Mouse (Mus musculus): Measurements from ENCODE around the gene Pdik1l. TPM values are rescaled to one million over a fixed set of nuclear protein-coding genes. Genes with fewer than 3 reads are reported as not detected.
"Not testable (repeated sequence)": the region's sequence is repeated elsewhere in the genome, so short reads cannot be mapped to it uniquely, and the experiment has no call there.

Pdik1l gene
- polyA plus RNA-seq, 1 experiment from 2014 or later = 18.5 TPM

DNA sequence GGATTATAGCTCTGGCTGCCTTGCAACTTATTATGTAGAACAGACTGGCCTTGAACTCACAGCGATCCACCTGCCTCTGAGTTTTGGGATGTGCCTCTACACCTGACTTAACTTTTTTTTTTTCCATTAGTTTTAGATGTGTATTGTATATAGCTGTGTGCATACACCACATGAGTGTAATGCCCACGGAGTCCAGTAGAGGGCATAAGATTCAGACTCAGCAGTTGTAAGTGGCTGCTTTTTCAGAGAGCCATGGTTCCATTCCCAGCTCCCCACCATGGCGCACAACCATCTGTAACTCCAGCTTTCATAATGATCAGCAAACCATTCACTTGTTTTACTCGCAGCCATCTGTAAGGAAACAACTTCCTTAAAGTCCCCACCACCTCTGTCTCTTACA, 8.8 kb upstream of the Pdik1l start:
- DNase-seq (ENCODE audit: low spot score) = no peak
- Histone ChIP-seq H3K36me3 (ENCODE audit: control insufficient read depth, insufficient read depth, low read length) (no peaks in the 10 kb centered on the region), H3K4me1 (ENCODE audit: control insufficient read depth, insufficient read depth, low read length) (no peaks in the 10 kb centered on the region), H3K4me2 (ENCODE audit: low read depth, low read length) (no peak overlapping the region), H3K27ac (replicated peaks; ENCODE audit: low read depth, low read length) (no peak overlapping the region), H3K27me3 (replicated peaks; ENCODE audit: control insufficient read depth, insufficient read depth, low read length) (no peaks in the 10 kb centered on the region; the same call in 1 of the 2 replicates), H3K4me3 (ENCODE audit: low read depth, low read length) (no peak overlapping the region), H3K9ac (ENCODE audit: low read depth, low read length) (no peak overlapping the region), H3K9me3 (ENCODE audit: control insufficient read depth, low read length) (no peaks in the 10 kb centered on the region)
- ATAC-seq (ENCODE audit: low read depth) = no peak
- WGBS = 88% methylated on average over 4 of the region's 4 CpGs

- 82% methylated on average over 4 of the region's 4 CpGs for WGBS
- not testable (repeated sequence) for H3K9ac ChIP-seq (ENCODE audit: low read depth, low read length); H3K36me3 ChIP-seq (ENCODE audit: control insufficient read depth, insufficient read depth, low read length); H3K4me3 ChIP-seq (ENCODE audit: low read depth, low read length); H3K9me3 ChIP-seq (ENCODE audit: control insufficient read depth, low read length); ATAC-seq (ENCODE audit: low read depth); H3K27ac ChIP-seq (replicated peaks; ENCODE audit: low read depth, low read length); H3K4me1 ChIP-seq (ENCODE audit: control insufficient read depth, insufficient read depth, low read length); H3K27me3 ChIP-seq (replicated peaks; ENCODE audit: control insufficient read depth, insufficient read depth, low read length); DNase-seq (ENCODE audit: low spot score); H3K4me2 ChIP-seq (ENCODE audit: low read depth, low read length)
These were observed 8.4 kb upstream of the Pdik1l start for GRCm38 (mm10) chr4:134296096-134296495.

- ATAC-seq (ENCODE audit: low read depth) (no peak), DNase-seq (ENCODE audit: low spot score) (no peak)
- Histone ChIP-seq H3K27ac (replicated peaks; ENCODE audit: low read depth, low read length) (no peak overlapping the region), H3K9ac (ENCODE audit: low read depth, low read length) (no peak overlapping the region), H3K36me3 (ENCODE audit: control insufficient read depth, insufficient read depth, low read length) (no peaks in the 10 kb centered on the region), H3K4me2 (ENCODE audit: low read depth, low read length) (no peak overlapping the region), H3K9me3 (ENCODE audit: control insufficient read depth, low read length) (no peaks in the 10 kb centered on the region), H3K4me3 (ENCODE audit: low read depth, low read length) (no peak overlapping the region), H3K4me1 (ENCODE audit: control insufficient read depth, insufficient read depth, low read length) (peaks cover 2% of the 10 kb centered on the region; the same call in 1 of the 2 replicates), H3K27me3 (replicated peaks; ENCODE audit: control insufficient read depth, insufficient read depth, low read length) (no peaks in the 10 kb centered on the region; the same call in 1 of the 2 replicates)
- 76% methylated on average over 9 of the region's 9 CpGs for WGBS
These were observed 6.0 kb upstream of the Pdik1l start for GRCm38 (mm10) chr4:134293692-134294163.

DNA sequence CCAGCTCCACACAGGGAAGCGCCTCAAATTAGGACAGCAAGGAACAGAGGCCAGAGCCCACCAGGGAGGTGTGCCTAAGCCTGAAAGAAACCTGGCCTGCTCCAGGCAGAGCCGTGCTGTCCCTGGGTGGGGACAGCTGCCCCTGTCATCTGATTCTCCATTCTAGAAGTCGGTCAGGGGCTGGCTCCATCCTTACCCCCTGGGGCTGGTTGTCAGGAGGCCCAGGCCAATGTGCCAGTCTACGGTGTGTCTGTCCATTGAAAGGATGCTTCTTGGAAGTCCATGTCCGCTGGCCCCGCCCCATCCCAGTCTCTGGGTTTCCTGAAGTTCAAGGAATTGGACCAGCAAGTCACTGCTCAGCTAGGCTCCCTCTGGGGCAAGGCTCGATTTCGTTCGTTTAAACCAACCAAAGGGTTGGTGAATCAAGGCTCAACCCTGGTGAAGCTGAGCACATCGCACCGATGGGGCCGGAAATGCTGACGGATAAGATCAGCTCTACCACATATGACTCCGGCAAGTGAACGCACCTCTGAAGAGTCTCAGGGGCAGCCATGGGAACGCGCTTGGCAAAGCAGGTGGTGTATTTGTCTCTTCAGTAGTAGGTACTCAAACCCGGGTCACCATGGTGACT, 5.5 kb upstream of the Pdik1l start:
- no peak for ATAC-seq (ENCODE audit: low read depth)
- Histone ChIP-seq H3K36me3 (ENCODE audit: control insufficient read depth, insufficient read depth, low read length) (no peaks in the 10 kb centered on the region), H3K4me1 (ENCODE audit: control insufficient read depth, insufficient read depth, low read length) (peaks cover 7% of the 10 kb centered on the region; the same call in 1 of the 2 replicates), H3K9ac (ENCODE audit: low read depth, low read length) (no peak overlapping the region), H3K4me3 (ENCODE audit: low read depth, low read length) (no peak overlapping the region), H3K4me2 (ENCODE audit: low read depth, low read length) (no peak overlapping the region), H3K27me3 (replicated peaks; ENCODE audit: control insufficient read depth, insufficient read depth, low read length) (no peaks in the 10 kb centered on the region; the same call in 1 of the 2 replicates), H3K27ac (replicated peaks; ENCODE audit: low read depth, low read length) (no peak overlapping the region), H3K9me3 (ENCODE audit: control insufficient read depth, low read length) (no peaks in the 10 kb centered on the region)
- WGBS = 74% methylated on average over 18 of the region's 18 CpGs
- DNase-seq (ENCODE audit: low spot score) = no peak

DNA sequence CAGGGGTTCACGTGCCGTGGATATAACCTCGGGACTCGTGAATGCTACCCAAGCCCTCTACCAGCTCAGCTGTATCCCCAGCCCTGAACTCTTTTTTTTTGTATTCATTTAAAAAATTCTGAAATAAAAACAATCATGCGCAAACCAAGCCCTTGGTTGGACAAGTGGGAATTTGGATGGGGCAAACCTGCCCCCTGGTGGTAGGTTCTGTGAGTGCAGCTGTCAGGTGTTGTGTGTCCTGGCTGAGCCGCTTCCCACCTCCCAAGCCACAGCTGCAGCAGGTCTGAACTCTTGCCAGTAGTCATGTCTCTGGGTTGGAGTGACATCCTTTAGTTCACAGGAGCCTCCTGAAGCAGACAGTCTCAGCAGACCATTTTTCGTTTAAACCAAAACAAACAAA, 4.4 kb upstream of the Pdik1l start:
- no peak for ATAC-seq (ENCODE audit: low read depth)
- Histone ChIP-seq H3K27me3 (replicated peaks; ENCODE audit: control insufficient read depth, insufficient read depth, low read length) (no peaks in the 10 kb centered on the region; the same call in 1 of the 2 replicates), H3K4me1 (ENCODE audit: control insufficient read depth, insufficient read depth, low read length) (peaks cover 9% of the 10 kb centered on the region; the same call in 1 of the 2 replicates), H3K9ac (ENCODE audit: low read depth, low read length) (no peak overlapping the region), H3K4me2 (ENCODE audit: low read depth, low read length) (no peak overlapping the region), H3K4me3 (ENCODE audit: low read depth, low read length) (no peak overlapping the region), H3K9me3 (ENCODE audit: control insufficient read depth, low read length) (no peaks in the 10 kb centered on the region), H3K36me3 (ENCODE audit: control insufficient read depth, insufficient read depth, low read length) (no peaks in the 10 kb centered on the region), H3K27ac (replicated peaks; ENCODE audit: low read depth, low read length) (no peak overlapping the region)
- WGBS = 17% methylated on average over 7 of the region's 7 CpGs
- DNase-seq (ENCODE audit: low spot score) = peak; percentile 70

GRCm38 (mm10) chr4:134288397-134289256, 932 bp upstream of the Pdik1l start:
- ATAC-seq (ENCODE audit: low read depth) = no peak
- peak overlapping the region; percentile 98 for H3K4me3 ChIP-seq (ENCODE audit: low read depth, low read length)
- peak overlapping the region; percentile 99 for H3K27ac ChIP-seq (replicated peaks; ENCODE audit: low read depth, low read length)
- peak overlapping the region; percentile 98 for H3K9ac ChIP-seq (ENCODE audit: low read depth, low read length)
- H3K36me3 ChIP-seq (ENCODE audit: control insufficient read depth, insufficient read depth, low read length) = peaks cover 5% of the 10 kb centered on the region
- peak overlapping the region; percentile 94 for H3K4me2 ChIP-seq (ENCODE audit: low read depth, low read length)
- peaks cover 15% of the 10 kb centered on the region for H3K4me1 ChIP-seq (ENCODE audit: control insufficient read depth, insufficient read depth, low read length)
- H3K9me3 ChIP-seq (ENCODE audit: control insufficient read depth, low read length) = no peaks in the 10 kb centered on the region
- 39% methylated on average over 11 of the region's 11 CpGs for WGBS
- H3K27me3 ChIP-seq (replicated peaks; ENCODE audit: control insufficient read depth, insufficient read depth, low read length) = no peaks in the 10 kb centered on the region; the same call in 1 of the 2 replicates
- no peak for DNase-seq (ENCODE audit: low spot score)

GRCm38 (mm10) chr4:134287168-134287564, 529 bp downstream of the Pdik1l start:
- Histone ChIP-seq H3K36me3 (ENCODE audit: control insufficient read depth, insufficient read depth, low read length) (peaks cover 20% of the 10 kb centered on the region), H3K4me2 (ENCODE audit: low read depth, low read length) (peak overlapping the region; percentile 94), H3K27ac (replicated peaks; ENCODE audit: low read depth, low read length) (peak overlapping the region; percentile 99), H3K4me1 (ENCODE audit: control insufficient read depth, insufficient read depth, low read length) (peaks cover 15% of the 10 kb centered on the region), H3K9ac (ENCODE audit: low read depth, low read length) (peak overlapping the region; percentile 98), H3K4me3 (ENCODE audit: low read depth, low read length) (peak overlapping the region; percentile 98), H3K9me3 (ENCODE audit: control insufficient read depth, low read length) (no peaks in the 10 kb centered on the region), H3K27me3 (replicated peaks; ENCODE audit: control insufficient read depth, insufficient read depth, low read length) (no peaks in the 10 kb centered on the region)
- DNase-seq (ENCODE audit: low spot score) (peak; percentile 95), ATAC-seq (ENCODE audit: low read depth) (peak; percentile 96)
- WGBS = 0% methylated on average over 4 of the region's 59 CpGs

DNA sequence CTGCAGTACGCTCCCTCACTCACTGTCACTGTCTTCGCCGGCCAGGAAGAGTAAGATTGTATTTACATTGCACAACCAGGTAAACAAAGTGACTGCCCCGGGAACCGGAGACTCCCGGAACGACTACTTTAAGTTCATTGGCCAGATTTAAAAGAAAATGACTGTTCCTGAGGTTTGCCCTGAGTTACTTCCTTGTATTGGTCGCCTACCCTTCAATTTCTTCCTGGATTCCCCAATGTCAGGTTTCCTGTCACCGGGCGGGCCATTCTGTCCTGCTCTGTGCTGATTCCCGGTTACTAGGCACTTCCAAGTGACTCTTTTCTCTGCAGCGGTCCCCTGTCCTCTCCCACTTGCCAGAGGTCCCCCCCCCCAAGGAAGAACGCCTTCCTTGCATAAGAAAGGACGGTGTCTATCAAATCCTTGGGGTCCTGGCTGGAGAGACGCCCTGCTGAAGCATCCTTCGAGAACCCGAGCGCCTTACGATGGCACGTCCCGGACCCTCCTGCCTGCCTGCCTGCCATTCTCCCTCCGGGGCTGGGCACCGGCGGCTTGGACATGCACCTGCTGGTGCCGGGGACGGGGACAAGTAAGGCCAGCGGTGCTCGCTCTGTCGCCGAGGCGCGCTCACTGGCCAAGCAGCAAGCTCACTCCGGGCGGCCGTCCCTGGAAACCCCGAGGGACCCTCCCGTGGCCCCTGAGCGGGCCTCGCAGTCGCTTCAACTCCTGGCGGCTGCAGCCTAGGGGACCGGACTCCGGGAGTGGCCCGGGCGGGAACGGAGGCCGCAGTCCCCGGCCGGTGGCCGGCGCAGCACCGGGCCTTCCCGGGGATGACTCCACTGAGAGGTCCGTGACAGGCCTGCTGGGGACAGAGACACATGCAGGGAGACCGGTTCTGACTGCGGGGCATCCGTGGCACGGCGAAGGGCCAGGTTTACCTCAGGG, 1.2 kb downstream of the Pdik1l start:
- ATAC-seq (ENCODE audit: low read depth) (peak; percentile 2), DNase-seq (ENCODE audit: low spot score) (no peak)
- 6% methylated on average over 21 of the region's 59 CpGs for WGBS

More for the DNA sequence above, 1.2 kb downstream of the Pdik1l start:
- H3K9ac ChIP-seq (ENCODE audit: low read depth, low read length) = peak overlapping the region; percentile 98
- no peaks in the 10 kb centered on the region for H3K9me3 ChIP-seq (ENCODE audit: control insufficient read depth, low read length)
- peaks cover 26% of the 10 kb centered on the region for H3K36me3 ChIP-seq (ENCODE audit: control insufficient read depth, insufficient read depth, low read length)
- peaks cover 15% of the 10 kb centered on the region for H3K4me1 ChIP-seq (ENCODE audit: control insufficient read depth, insufficient read depth, low read length)
- H3K27ac ChIP-seq (replicated peaks; ENCODE audit: low read depth, low read length) = peak overlapping the region; percentile 99
- H3K4me2 ChIP-seq (ENCODE audit: low read depth, low read length) = peak overlapping the region; percentile 94
- no peaks in the 10 kb centered on the region for H3K27me3 ChIP-seq (replicated peaks; ENCODE audit: control insufficient read depth, insufficient read depth, low read length)
- H3K4me3 ChIP-seq (ENCODE audit: low read depth, low read length) = peak overlapping the region; percentile 98

Measured in embryonic facial prominence, embryonic 14.5 days (tissue).